Mouse (Mus musculus) embryonic fibroblast, embryonic 13.5 days (primary cell): ENCODE measurements at regions not wholly inside any gene's neighbourhood (a gene's known extent, or its start where the extent isn't known, plus 50 kb on each side); places are given as distances from the start of the nearest gene placed in this dataset.

Source experiments
- CTCF ChIP-seq: IDR thresholded peaks from 2 replicates; pipeline ENCODE4 v1.5.1; 2011; ENCODE audit warnings: mild to moderate bottlenecking, control low read depth, low read length, moderate library complexity, borderline replicate concordance; ENCODE audit not compliant: insufficient read depth
- POLR2A ChIP-seq: IDR thresholded peaks from 2 replicates; pipeline ENCODE4 v1.6.1; 2011; ENCODE audit warnings: low read depth, mild to moderate bottlenecking, control low read depth, low read length, moderate library complexity

DNA sequence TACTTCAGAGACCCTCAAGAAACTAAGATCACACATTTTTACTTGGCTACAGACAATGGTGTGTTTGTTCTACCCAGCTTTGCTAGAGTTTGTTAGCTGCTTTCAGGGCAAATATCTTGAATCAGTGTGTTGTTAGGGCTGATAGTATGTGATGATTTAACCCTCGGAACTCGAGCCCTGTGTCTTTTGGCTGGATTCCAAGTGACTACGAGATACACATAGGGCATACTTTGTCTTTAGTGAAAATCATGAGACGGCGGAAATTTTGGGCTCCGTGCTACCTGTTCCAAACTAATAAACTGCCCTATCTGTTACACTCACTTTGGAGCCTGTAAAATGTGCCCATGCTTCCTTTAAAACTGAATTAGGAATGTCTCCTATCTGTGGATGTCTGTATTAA lies 114.9 kb upstream of the Pde3a start:
- TF ChIP-seq CTCF (no peak), POLR2A (no peak)
